Mouse (Mus musculus) megakaryocyte, adult 5-6 weeks (primary cell): ENCODE measurements around the gene Cyp11a1. TPM values are rescaled to one million over a fixed set of nuclear protein-coding genes. Genes with fewer than 3 reads are reported as not detected.

Source experiments
- ATAC-seq: 2 replicates; pipeline ENCODE4 v1.8.0; 2016; ENCODE audit warnings: mild to moderate bottlenecking, inconsistent platforms; ENCODE audit not compliant: poor library complexity, severe bottlenecking
- total RNA-seq, 2 experiments: library from RNA; stranded (forward) in 1 of 2; stranded (reverse) in 1 of 2; fragments of 153-499, 151-499 nt in 1 of 2; fragments of 221-1000, 200-1000 nt in 1 of 2; gene quantifications; 2 replicates each; pipeline versions ENCODE4 v1.2.3 to v1.2.4; 2015 to 2017

Gene Cyp11a1
- total RNA-seq, 2 experiments from 2014 or later = 8.3 to 9.2 TPM

DNA sequence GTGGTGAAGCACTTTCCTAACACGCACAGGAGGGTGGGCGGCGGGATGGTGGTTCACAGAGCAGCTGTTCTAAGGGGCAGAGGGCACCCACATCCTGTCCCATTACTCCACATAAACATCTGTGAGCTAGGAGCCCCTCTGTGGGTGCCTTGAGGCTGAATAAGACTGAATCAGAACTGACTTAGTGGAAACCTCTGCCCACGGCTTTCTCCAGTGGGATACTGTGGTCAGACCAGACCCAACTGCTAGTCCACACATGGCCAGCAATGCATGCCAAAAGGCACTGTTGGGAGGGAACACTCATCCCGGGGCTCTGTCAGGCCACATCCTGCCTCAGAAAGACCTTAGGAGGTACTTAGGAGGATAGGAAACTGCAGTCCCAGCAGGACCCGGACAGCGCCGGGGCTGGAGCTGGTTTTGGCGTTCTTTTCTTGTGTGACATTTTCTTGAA lies 34.0 kb upstream of the Cyp11a1 start:
- ATAC-seq = no peak

GRCm38 (mm10) chr9:57972776-57973439 lies 33.3 kb upstream of the Cyp11a1 start:
- ATAC-seq = no peak

GRCm38 (mm10) chr9:57973440-57974066 lies 32.7 kb upstream of the Cyp11a1 start:
- no peak for ATAC-seq

DNA sequence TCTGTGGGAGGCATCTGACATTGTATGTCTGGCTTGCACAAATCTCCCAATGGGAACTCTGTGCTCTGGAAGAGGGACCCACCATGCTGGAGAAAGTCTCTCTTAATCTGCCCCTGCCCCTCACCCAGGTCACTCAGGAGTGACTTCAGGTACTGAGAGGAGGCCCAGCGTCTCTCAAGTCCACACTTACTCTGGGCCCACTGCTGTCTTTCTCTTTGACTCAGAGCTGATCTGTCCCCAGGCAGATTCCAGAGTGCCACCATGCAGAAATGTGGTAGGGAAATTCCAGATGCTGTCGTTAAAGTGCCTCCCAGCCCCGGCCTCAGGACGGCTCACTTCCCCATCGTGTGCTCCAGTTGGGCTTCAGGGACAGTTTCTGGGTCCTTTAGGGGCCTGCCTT lies 32.0 kb upstream of the Cyp11a1 start:
- ATAC-seq = no peak

DNA sequence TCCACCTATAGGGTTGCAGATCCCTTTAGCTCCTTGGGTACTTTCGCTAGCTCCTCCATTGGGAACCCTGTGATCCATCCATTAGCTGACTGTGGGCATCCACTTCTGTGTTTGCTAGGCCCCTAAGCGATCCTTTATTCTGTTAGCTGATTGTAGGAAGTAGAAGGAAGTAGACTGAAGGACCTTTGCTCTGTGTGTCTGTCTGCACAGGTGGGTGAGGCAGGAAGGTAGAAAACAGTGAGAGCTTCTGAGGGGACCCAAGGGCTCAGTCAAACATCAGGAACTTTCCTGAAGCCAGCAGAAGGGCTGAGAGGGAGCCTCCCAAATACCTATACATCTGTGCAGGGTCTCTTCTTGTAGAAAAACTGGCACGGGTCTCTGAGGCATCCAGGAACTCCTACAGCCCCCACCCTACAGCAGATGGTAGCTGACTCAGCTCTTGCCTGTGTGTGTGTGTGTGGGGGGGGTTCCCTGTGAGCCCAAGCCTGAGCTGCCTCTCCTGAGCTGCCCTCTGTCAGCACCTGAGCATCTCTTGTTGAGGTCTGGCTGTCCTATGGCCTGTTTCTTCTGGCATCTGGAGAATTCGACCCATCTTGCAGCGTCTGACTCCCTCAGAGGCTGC lies 30.9 kb upstream of the Cyp11a1 start:
- ATAC-seq = no peak

- ATAC-seq = peak; percentile 93
Observed at GRCm38 (mm10) chr9:57978025-57978424, 28.2 kb upstream of the Cyp11a1 start.

- ATAC-seq = no peak
Observed at GRCm38 (mm10) chr9:57978858-57979257, 27.4 kb upstream of the Cyp11a1 start.

DNA sequence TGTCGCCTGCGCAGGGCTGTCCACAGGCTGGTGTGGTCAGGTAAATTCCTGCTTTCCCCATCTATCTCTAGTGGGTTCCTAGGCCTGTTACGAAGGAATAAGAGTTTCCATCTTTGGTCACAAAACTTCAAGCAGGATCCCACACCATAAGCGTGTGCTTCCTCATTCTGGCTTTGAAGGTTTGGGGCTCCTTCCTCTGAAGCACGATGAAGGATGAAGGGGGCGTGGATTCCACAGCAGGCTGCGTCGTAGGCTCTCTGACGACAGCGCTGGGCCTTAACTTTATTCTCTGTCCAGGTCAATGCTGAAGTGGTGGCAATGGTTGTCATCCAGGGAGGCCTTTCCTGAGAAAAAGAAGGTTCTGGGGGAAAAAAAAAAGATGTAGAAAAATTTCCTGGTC lies 25.6 kb upstream of the Cyp11a1 start:
- peak; percentile 79 for ATAC-seq

DNA sequence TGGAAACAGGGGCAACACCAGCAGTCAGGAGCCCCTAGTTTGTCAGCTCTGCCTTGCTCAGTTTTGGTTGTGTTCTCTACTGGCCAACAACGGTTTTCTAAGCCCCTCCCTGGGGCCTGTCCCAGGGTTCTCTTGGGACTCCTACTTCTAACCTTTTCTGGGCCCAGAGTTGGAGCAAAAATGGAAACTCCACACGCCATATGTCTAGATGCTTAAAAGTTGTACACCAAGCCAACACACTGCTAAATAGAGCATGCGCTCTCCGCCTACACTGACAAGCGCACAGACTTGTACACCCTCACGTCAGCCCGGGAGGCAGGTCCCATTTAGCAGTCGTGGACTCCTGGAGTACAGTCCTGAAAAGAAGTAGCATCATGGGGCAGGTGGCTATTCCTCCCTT lies 20.9 kb upstream of the Cyp11a1 start:
- ATAC-seq = no peak

GRCm38 (mm10) chr9:57986293-57986692 lies 19.9 kb upstream of the Cyp11a1 start:
- ATAC-seq = no peak

DNA sequence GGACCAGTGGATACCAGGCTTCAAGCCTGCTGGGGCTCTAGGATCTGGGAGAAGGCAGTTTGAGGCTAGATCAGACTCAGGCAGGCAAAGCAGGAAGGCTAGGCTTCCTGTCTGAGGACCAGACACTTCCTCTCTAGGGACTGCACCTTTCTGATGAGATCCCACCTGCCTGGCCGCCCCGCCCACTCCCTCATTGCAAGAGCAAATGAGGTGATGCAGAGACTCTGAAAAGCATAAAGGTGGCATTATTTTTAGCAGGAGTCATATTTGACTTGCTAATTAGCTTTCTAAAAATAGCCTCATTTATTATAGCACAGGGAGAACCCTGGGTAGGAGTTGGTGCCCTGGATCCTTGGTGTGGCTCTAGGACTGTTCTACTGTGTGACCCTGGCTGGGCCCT lies 18.1 kb upstream of the Cyp11a1 start:
- ATAC-seq = no peak

DNA sequence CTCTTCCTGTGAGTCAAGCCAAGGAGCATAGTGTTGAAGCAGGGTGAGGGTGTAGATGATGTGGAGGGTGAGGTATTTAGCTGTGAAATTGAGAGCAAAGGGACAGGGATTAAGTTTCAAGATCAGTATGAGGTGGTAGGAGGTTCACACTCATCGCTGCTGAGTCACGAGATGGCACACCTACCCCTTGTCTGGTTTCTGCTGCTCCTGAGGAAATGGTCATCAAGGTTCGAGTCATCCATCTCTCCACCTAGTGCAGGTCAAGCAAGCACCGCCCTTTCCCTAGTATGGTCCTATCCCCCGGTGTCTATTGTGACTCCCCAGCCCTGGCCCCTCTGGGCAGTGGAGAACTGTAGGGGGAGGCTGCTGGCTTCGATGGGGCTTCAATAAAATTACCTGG lies 16.9 kb upstream of the Cyp11a1 start:
- ATAC-seq = no peak

DNA sequence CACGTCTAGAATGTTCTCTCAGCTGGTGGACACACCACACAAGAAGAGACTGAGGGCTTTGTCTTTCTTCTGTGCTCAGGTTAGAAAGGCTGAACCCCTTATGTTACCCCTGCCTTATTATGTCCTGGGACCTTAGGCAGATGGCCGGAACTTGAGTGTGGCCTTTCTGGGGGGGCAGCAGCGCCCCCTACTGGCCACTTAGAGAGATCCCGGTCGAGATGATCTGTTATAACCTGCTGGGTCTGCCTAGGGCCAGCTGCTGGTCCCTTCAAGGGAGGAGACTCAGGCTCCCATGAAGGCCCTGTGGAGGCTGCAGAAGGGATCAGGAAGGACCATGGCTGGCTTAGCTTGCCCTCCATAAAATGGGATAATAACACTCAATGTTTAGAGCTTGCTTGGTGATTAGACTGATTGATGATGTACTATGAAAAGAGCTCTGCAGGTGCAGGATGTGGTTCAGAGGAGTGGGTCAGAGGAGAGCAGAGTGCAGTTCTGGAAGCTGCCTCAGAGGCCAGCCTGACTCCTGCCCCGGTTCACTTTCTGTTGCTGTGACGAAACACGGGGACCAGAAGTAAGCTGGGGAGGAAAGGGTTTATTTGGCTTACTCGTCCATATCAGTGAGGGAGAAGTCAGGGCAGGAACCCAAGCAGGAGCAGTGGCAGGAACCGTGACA lies 15.6 kb upstream of the Cyp11a1 start:
- peak; percentile 83 for ATAC-seq

DNA sequence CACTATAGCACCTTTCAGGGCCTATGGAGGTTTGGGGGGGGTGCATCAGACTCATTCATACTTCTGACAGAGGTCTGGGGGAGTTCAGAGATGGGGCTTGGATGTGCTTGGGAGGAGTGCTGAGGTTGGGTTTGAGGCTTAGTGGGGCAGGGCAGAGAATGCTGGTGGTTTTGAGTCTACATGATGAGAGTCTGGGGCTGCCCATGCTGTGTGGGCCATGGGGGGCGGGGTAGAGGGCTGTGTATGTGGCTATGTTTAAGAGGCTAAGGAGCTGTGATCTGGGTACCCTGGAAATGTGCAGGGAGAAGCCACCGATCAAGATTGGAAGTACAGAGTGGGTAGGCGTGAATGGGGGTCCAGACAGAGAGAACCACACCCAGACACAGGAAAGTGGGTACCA lies 14.2 kb upstream of the Cyp11a1 start:
- ATAC-seq = no peak

GRCm38 (mm10) chr9:57992781-57993591 lies 13.2 kb upstream of the Cyp11a1 start:
- ATAC-seq = no peak

DNA sequence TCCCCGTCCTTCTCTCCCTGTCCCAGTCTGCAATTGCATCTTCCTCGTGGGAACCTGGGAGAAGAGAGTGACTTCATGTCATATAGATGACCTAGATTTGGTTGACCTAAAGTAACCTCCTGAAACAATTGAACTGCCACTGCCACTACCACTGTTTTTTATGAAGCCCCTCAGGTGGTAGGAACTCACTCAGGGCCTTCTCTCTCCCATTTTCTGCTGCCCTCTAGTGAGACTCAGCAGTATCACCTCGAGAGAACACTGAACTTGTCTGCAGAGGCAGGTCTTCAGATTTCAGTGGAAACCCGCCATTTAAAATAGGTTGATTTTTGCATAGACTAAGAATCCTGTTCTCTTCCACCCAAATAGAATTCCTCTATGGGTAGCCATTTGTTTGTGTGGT lies 10.9 kb upstream of the Cyp11a1 start:
- no peak for ATAC-seq

GRCm38 (mm10) chr9:57997511-57998031 lies 8.6 kb upstream of the Cyp11a1 start:
- no peak for ATAC-seq

DNA sequence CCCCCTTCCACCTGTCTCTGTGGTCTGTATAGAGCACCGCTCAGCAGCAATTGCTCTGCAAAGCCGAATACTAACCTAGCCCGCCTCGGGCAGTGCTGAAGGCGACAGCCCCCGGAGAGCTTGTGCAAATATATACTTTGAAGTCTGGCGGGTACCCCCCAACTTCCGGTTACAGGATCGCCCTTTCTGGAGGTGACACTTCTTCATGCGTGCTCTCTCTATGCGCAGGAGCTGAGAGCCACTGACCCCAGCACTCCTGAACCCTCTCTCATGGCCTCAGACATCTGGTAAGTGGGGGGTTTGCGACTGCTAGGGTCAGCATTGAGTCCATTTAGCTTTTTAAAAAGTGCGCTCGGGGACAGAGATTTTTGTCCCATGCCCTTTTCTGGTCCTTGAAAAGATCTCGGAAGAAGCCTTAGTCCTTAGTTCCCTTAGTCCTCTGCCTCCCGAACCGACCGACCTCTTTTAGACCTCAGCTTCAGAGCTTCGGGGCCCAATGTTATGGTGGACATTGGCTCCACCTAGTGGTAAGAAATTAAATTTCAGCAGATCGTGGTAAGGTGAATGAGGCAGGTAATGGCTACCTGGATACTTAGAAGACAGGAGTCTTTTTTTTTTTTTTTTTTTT lies 8.1 kb upstream of the Cyp11a1 start:
- ATAC-seq = peak; percentile 91

DNA sequence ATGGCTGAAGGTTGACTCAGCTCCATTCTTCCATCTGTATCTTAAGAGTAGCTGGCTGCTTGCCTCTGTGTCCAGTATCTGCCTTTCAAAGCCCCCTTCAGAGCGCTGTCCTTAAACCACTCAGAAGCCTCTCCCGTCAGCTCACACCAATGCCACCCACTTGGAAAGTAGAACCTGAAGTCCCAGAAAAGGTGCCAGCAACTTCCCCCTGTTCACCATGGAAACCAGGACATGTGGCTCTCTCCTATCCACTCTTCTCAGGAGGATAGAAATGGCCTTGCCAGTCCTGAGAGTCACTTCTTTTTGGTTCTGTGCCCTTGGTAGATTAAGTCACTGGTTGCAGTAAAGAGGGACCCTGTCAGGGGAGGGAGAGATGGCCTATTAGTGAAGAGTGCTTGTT lies 7.5 kb upstream of the Cyp11a1 start:
- ATAC-seq = 0 out of 2 replicates have a peak, but pooled peaks have one; percentile 7

DNA sequence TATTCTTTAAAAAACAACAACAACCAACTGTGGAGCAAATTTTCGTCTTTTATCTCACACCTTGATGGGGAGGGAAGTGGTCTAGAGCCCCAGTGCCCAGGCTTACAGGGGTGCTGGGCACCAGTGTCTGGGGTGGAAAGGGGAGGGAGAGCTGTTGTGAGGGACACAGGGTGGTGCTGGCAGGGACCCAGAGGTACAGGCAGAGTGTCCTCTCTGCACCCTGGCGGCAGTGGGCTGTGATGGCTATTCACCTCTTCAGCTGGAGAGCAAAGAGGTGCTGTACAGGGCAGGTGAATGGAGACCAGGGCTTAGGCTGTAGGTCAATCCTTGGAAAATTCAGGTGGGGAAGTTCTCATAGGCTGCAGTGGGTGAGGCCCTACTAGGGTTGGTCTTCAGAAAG lies 6.5 kb upstream of the Cyp11a1 start:
- no peak for ATAC-seq
